Comparison of ENCODE assay signal across 17 mouse cellular contexts in the genomic region with DNA sequence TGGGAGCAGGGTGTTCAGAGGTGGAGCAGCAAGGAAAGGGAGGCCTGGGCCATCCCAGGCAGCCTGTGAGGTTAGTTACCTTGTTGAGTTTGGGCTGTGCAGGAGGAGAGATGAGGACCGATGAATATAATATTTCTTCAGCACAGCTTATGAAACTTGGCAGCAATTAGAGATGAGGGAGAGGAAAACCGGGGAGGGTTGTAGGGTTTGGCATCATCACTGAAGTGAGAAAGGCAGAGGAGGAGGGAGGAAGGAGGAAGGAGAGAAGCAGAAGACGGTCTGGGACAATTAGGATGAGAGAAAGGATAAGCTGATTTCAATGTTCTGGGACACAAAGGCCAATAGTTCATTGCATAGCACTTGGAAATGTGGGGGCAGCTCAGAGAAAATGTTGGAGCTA.
"Had no signal": no experiment of that assay in that cellular context is flagged by ENCODE, and none has a peak within 500 bp of the region (broad histone marks: within the 10 kb centered on the region; RNA-seq: fewer than 3 reads in every experiment).

No protein-coding gene starts in this region.

- H3K27me3 ChIP-seq: lung, embryonic 15.5 days; megakaryocyte, embryonic 14.5 days; midbrain, embryonic 13.5 days; midbrain, embryonic 15.5 days; neural tube, embryonic 12.5 days; stomach, embryonic 15.5 days had no signal

- H3K27ac ChIP-seq: lung, embryonic 15.5 days; macrophage; midbrain, embryonic 13.5 days; midbrain, embryonic 15.5 days; neural tube, embryonic 12.5 days; stomach, embryonic 15.5 days; stomach, postnatal 0 days had no signal

- DNase-seq: lung, adult 2 months; lung, postnatal 14 days; lung, postnatal 36 days; right cerebral cortex, postnatal 14 days; thymus, adult 2 months; thymus, postnatal 25 days; thymus, postnatal 4 days had no signal

- H3K9me3 ChIP-seq: lung, embryonic 15.5 days; midbrain, embryonic 13.5 days; midbrain, embryonic 15.5 days; neural tube, embryonic 12.5 days; stomach, embryonic 15.5 days had no signal

- ATAC-seq: lung, postnatal 0 days; midbrain, embryonic 13.5 days; midbrain, embryonic 15.5 days had no signal

- H3K36me3 ChIP-seq: lung, embryonic 15.5 days; midbrain, embryonic 13.5 days; midbrain, embryonic 15.5 days; neural tube, embryonic 12.5 days; stomach, embryonic 15.5 days had no signal

- H3K4me3 ChIP-seq: lung, embryonic 15.5 days; megakaryocyte, embryonic 14.5 days; midbrain, embryonic 13.5 days; midbrain, embryonic 15.5 days; neural tube, embryonic 12.5 days; stomach, embryonic 15.5 days had no signal

- H3K4me1 ChIP-seq: megakaryocyte, embryonic 14.5 days; midbrain, embryonic 13.5 days; midbrain, embryonic 15.5 days; neural tube, embryonic 12.5 days; stomach, embryonic 15.5 days had no signal

- H3K9ac ChIP-seq: lung, embryonic 15.5 days; midbrain, embryonic 13.5 days; midbrain, embryonic 15.5 days; neural tube, embryonic 12.5 days; stomach, embryonic 15.5 days had no signal

- H3K4me2 ChIP-seq: lung, embryonic 15.5 days; midbrain, embryonic 11.5 days; midbrain, embryonic 13.5 days; midbrain, embryonic 15.5 days; neural tube, embryonic 12.5 days; stomach, embryonic 15.5 days had no signal
